Mouse (Mus musculus): ENCODE results near the gene Mpeg1. TPM values are rescaled to one million over a fixed set of nuclear protein-coding genes. Genes with fewer than 3 reads are reported as not detected.

The Mpeg1 gene
- polyA plus RNA-seq, 1 experiment: 34.0 TPM

GRCm38 (mm10) chr19:12463722-12464035 is 3.1 kb downstream of the Mpeg1 start:
- no peaks in the 10 kb centered on the region for H3K36me3 ChIP-seq (ENCODE audit: control insufficient read depth, insufficient read depth, low read length)
- no peak overlapping the region for H3K4me3 ChIP-seq (ENCODE audit: control insufficient read depth, insufficient read depth, low read length)
- H3K4me1 ChIP-seq (replicated peaks; ENCODE audit: control insufficient read depth, insufficient read depth, low read length): no peaks in the 10 kb centered on the region
- TF ChIP-seq CTCF (IDR thresholded peaks at IDR 0.05; ENCODE audit: borderline replicate concordance, control insufficient read depth, extremely low read depth, insufficient read depth, low read length, poor library complexity) (no peak), POLR2A (IDR thresholded peaks at IDR 0.05; ENCODE audit: control insufficient read depth, extremely low read depth, insufficient read depth, low read length, poor library complexity) (no peak)
- H3K27me3 ChIP-seq (ENCODE audit: control insufficient read depth, insufficient read depth, low read length): no peaks in the 10 kb centered on the region
- no peak overlapping the region for H3K27ac ChIP-seq (ENCODE audit: control insufficient read depth, insufficient read depth, low read length)
- DNase-seq: no peak
- WGBS: 84% methylated on average over 1 of the region's 1 CpGs

DNA sequence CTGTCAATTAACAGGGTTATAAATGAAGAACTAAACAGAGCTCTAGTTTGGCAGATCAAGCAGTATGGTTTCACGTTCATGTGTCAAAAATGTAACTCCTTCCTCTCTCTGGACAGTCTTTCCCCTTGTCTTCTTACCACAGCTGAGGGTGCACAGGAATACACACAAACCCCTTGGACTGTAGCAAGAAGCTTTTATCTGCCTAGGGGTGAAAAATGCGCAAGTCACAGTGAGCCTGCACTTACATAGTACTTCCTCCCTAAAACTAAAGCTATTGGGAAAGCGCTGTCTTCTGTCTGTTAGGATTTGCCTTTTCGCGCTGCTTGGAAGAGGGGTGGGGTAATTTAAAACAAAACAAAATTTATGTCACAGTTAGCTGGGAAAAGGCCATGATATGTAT is 3.5 kb downstream of the Mpeg1 start:
- no peaks in the 10 kb centered on the region for H3K27me3 ChIP-seq (ENCODE audit: control insufficient read depth, insufficient read depth, low read length)
- WGBS: 68% methylated on average over 5 of the region's 5 CpGs
- H3K4me1 ChIP-seq (replicated peaks; ENCODE audit: control insufficient read depth, insufficient read depth, low read length): no peaks in the 10 kb centered on the region
- H3K4me3 ChIP-seq (ENCODE audit: control insufficient read depth, insufficient read depth, low read length): no peak overlapping the region
- no peak for DNase-seq
- H3K27ac ChIP-seq (ENCODE audit: control insufficient read depth, insufficient read depth, low read length): no peak overlapping the region
- TF ChIP-seq POLR2A (IDR thresholded peaks at IDR 0.05; ENCODE audit: control insufficient read depth, extremely low read depth, insufficient read depth, low read length, poor library complexity) (no peak), CTCF (IDR thresholded peaks at IDR 0.05; ENCODE audit: borderline replicate concordance, control insufficient read depth, extremely low read depth, insufficient read depth, low read length, poor library complexity) (no peak)
- H3K36me3 ChIP-seq (ENCODE audit: control insufficient read depth, insufficient read depth, low read length): no peaks in the 10 kb centered on the region

DNA sequence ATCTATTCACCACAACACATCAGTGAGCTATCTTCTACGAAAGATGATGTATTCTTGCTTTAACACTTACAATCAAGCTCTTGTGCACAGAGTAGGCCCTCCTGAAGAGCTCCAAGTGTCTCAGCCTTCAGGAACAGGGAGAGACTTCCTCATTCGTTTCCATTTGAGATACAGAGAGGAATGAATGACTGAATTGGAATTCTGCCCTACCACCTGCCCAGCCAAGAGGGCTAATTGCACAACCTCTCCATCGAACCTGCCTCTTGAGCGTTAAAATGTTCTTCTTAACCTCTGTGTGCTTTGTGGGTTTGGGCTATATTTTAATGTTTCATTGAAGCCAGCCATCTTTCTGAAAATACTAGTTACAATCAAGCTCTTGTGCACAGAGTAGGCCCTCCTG is 4.1 kb downstream of the Mpeg1 start:
- DNase-seq: no peak
- Histone ChIP-seq H3K4me3 (ENCODE audit: control insufficient read depth, insufficient read depth, low read length) (no peak overlapping the region), H3K4me1 (replicated peaks; ENCODE audit: control insufficient read depth, insufficient read depth, low read length) (no peaks in the 10 kb centered on the region), H3K27ac (ENCODE audit: control insufficient read depth, insufficient read depth, low read length) (no peak overlapping the region), H3K36me3 (ENCODE audit: control insufficient read depth, insufficient read depth, low read length) (no peaks in the 10 kb centered on the region), H3K27me3 (ENCODE audit: control insufficient read depth, insufficient read depth, low read length) (no peaks in the 10 kb centered on the region)
- TF ChIP-seq POLR2A (IDR thresholded peaks at IDR 0.05; ENCODE audit: control insufficient read depth, extremely low read depth, insufficient read depth, low read length, poor library complexity) (no peak), CTCF (IDR thresholded peaks at IDR 0.05; ENCODE audit: borderline replicate concordance, control insufficient read depth, extremely low read depth, insufficient read depth, low read length, poor library complexity) (no peak)
- 84% methylated on average over 4 of the region's 4 CpGs for WGBS

DNA sequence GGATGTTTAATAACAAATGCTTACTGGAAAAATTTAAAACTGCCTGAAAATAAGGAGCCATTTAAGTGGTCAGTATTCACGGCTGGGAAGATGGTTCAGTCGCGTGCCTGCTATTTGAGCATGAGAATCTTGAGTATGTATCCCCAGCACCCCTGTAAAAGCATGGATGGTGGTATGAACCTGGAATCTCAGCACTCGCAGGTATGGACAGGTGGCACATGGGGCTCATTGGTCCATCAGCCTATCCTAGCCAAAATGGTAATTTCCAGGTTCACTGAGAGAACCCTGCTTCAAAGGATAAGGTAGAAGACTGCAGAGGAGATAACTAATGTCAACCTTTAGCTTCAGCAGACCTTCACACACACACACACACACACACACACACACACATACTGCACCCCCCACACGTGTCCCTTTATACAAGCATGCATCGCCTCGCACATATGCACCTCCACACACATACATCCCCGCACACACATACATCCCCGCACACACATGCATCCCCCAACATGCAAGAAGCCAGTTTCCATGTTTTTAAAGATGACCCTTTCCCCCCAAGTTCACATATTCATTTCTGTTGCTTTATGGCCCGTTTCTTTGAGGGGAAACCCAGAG is 5.1 kb downstream of the Mpeg1 start:
- no peak overlapping the region for H3K4me3 ChIP-seq (ENCODE audit: control insufficient read depth, insufficient read depth, low read length)
- no peak overlapping the region for H3K27ac ChIP-seq (ENCODE audit: control insufficient read depth, insufficient read depth, low read length)
- no peaks in the 10 kb centered on the region for H3K4me1 ChIP-seq (replicated peaks; ENCODE audit: control insufficient read depth, insufficient read depth, low read length)
- H3K27me3 ChIP-seq (ENCODE audit: control insufficient read depth, insufficient read depth, low read length): no peaks in the 10 kb centered on the region
- 91% methylated on average over 10 of the region's 10 CpGs for WGBS
- no peaks in the 10 kb centered on the region for H3K36me3 ChIP-seq (ENCODE audit: control insufficient read depth, insufficient read depth, low read length)
- TF ChIP-seq CTCF (IDR thresholded peaks at IDR 0.05; ENCODE audit: borderline replicate concordance, control insufficient read depth, extremely low read depth, insufficient read depth, low read length, poor library complexity): no peak
- no peak for TF ChIP-seq POLR2A (IDR thresholded peaks at IDR 0.05; ENCODE audit: control insufficient read depth, extremely low read depth, insufficient read depth, low read length, poor library complexity)
- no peak for DNase-seq

GRCm38 (mm10) chr19:12466204-12466603 is 5.6 kb downstream of the Mpeg1 start:
- H3K27ac ChIP-seq (ENCODE audit: control insufficient read depth, insufficient read depth, low read length): no peak overlapping the region
- no peaks in the 10 kb centered on the region for H3K36me3 ChIP-seq (ENCODE audit: control insufficient read depth, insufficient read depth, low read length)
- DNase-seq: peak; percentile 56
- WGBS: 15% methylated on average over 7 of the region's 7 CpGs
- H3K4me3 ChIP-seq (ENCODE audit: control insufficient read depth, insufficient read depth, low read length): no peak overlapping the region
- TF ChIP-seq CTCF (IDR thresholded peaks at IDR 0.05; ENCODE audit: borderline replicate concordance, control insufficient read depth, extremely low read depth, insufficient read depth, low read length, poor library complexity) (no peak), POLR2A (IDR thresholded peaks at IDR 0.05; ENCODE audit: control insufficient read depth, extremely low read depth, insufficient read depth, low read length, poor library complexity) (no peak)
- no peaks in the 10 kb centered on the region for H3K27me3 ChIP-seq (ENCODE audit: control insufficient read depth, insufficient read depth, low read length)
- no peaks in the 10 kb centered on the region for H3K4me1 ChIP-seq (replicated peaks; ENCODE audit: control insufficient read depth, insufficient read depth, low read length)

- H3K4me1 ChIP-seq (replicated peaks; ENCODE audit: control insufficient read depth, insufficient read depth, low read length): peaks cover under 1% of the 10 kb centered on the region
- DNase-seq: peak; percentile 36
- WGBS: 90% methylated on average over 5 of the region's 5 CpGs
- no peak overlapping the region for H3K27ac ChIP-seq (ENCODE audit: control insufficient read depth, insufficient read depth, low read length)
- H3K4me3 ChIP-seq (ENCODE audit: control insufficient read depth, insufficient read depth, low read length): no peak overlapping the region
- TF ChIP-seq CTCF (IDR thresholded peaks at IDR 0.05; ENCODE audit: borderline replicate concordance, control insufficient read depth, extremely low read depth, insufficient read depth, low read length, poor library complexity): no peak
- TF ChIP-seq POLR2A (IDR thresholded peaks at IDR 0.05; ENCODE audit: control insufficient read depth, extremely low read depth, insufficient read depth, low read length, poor library complexity): no peak
- H3K27me3 ChIP-seq (ENCODE audit: control insufficient read depth, insufficient read depth, low read length): no peaks in the 10 kb centered on the region
- no peaks in the 10 kb centered on the region for H3K36me3 ChIP-seq (ENCODE audit: control insufficient read depth, insufficient read depth, low read length)
These were observed 6.9 kb downstream of the Mpeg1 start for GRCm38 (mm10) chr19:12467436-12467835.

- TF ChIP-seq CTCF (IDR thresholded peaks at IDR 0.05; ENCODE audit: borderline replicate concordance, control insufficient read depth, extremely low read depth, insufficient read depth, low read length, poor library complexity) (no peak), POLR2A (IDR thresholded peaks at IDR 0.05; ENCODE audit: control insufficient read depth, extremely low read depth, insufficient read depth, low read length, poor library complexity) (no peak)
- Histone ChIP-seq H3K27me3 (ENCODE audit: control insufficient read depth, insufficient read depth, low read length) (no peaks in the 10 kb centered on the region), H3K4me3 (ENCODE audit: control insufficient read depth, insufficient read depth, low read length) (no peak overlapping the region), H3K36me3 (ENCODE audit: control insufficient read depth, insufficient read depth, low read length) (no peaks in the 10 kb centered on the region), H3K4me1 (replicated peaks; ENCODE audit: control insufficient read depth, insufficient read depth, low read length) (peaks cover 23% of the 10 kb centered on the region), H3K27ac (ENCODE audit: control insufficient read depth, insufficient read depth, low read length) (no peak overlapping the region)
- DNase-seq: no peak
- WGBS: 48% methylated on average over 3 of the region's 3 CpGs
These were observed 11.3 kb downstream of the Mpeg1 start for GRCm38 (mm10) chr19:12471866-12472265.
